Mouse (Mus musculus): ENCODE results near the gene Grik4. TPM values are rescaled to one million over a fixed set of nuclear protein-coding genes. Genes with fewer than 3 reads are reported as not detected.

Gene Grik4
- polyA plus RNA-seq (2017; shearing (Covaris generic)): not detected

DNA sequence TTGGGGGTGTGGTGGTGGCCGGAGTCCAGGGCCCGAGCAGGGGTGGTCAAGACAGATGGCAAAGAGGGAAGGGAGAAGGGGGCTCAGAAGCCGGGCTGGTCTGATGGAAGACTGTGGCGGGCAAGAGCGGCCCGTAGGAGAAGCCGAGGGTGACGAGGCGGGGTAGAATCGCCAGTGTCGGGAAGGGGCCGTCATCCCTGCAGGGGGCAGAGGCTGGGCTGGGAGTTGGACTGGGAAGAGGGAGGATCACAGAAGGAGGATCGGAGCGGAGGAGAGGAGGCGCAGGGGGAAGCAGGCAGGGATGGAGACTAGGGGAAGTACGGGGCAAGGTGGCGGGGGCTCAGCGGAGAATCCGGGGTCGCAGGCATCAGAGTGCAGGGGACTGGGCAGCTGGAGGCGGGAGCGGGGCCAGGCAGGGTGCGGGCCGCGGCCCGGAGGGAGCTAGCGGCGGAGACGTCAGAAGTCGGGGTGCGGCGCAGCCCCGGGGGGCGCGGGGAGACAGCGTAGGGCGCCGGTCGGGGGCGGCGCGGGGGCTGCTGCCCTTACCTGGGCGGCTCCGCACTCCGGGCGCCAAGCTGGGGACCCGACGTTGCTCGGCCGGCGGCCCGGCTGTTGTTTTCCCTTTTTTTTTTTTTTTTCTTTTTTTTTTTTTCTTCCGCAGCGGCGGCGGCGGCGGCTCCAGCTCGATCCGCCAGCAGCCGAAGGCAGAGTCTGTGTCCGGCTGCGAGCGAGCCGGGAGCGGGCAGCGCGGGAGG is at the start of gene Grik4:
Gene Grik4, minus strand, starts transcription at position 713 of the 755 bp plus-strand sequence.

DNA sequence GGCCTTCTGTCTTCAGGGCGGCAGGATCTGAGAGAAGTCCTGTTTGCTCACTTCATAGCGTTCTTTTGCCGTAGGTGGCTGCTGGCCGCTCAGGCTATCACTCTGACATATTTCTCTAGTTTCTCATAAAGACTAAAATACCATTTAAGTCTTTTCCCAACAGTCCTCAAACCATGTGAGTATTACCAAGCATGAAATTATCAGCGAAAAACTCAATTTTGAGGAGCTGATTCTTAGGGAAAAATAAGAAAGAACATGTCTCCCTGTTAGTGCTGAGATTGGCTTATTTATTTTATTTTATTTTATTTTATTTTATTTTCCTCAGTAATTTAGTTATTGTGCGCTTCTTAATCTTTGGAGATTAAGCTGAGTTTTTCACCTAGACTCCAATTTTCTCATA is 436.6 kb downstream of the Grik4 start, which contains the start of gene Tbcel:
Gene Tbcel, minus strand, starts transcription at position 101 of the 400 bp plus-strand sequence.

Other genes with a start within 250 kb of the Grik4 start
- gene Arhgef12, start 162.7 kb upstream of the Grik4 start, polyA plus RNA-seq (2017; shearing (Covaris generic)): 10 to 100 TPM in 1 of 2 experiments, 1 to 10 TPM in 1; 6.4 to 17.0 TPM
- 1 to 10 TPM in 1 of 2 experiments, under 1 TPM in 1; 0.76 to 2.5 TPM for gene Tmem136, start 172.1 kb upstream of the Grik4 start, polyA plus RNA-seq (2017; shearing (Covaris generic))